Mouse (Mus musculus) hindbrain, embryonic 16.5 days (tissue): ENCODE results near the gene Gkn3. TPM values are rescaled to one million over a fixed set of nuclear protein-coding genes. Genes with fewer than 3 reads are reported as not detected.
A peak's percentile ranks its signal among the peaks of the same experiment; 100 is the strongest.

Experiments
- ATAC-seq: fragments of 200-750 bp; cut with Nextera tagmentation; 2 replicates; pipeline ENCODE4 v1.8.0; 2017; ENCODE audit warnings: moderate TSS enrichment, moderate library complexity
- H3K27ac ChIP-seq: fragments of 300-500 bp; sonication (generic); 2 replicates; pipeline ENCODE4 v1.5.1; 2014; ENCODE audit warnings: low read depth, mild to moderate bottlenecking, control low read depth, low read length, moderate library complexity
- H3K27me3 ChIP-seq: fragments of 300-500 bp; sonication (generic); replicated peaks from 2 replicates; pipeline ENCODE4 v1.6.1; 2014; ENCODE audit warnings: low read length; ENCODE audit not compliant: control insufficient read depth, insufficient read depth
- H3K36me3 ChIP-seq: fragments of 300-500 bp; sonication (generic); 2 replicates; pipeline ENCODE4 v1.6.1; 2014; ENCODE audit warnings: mild to moderate bottlenecking, low read length, moderate library complexity, mixed read lengths; ENCODE audit not compliant: control insufficient read depth, insufficient read depth
- H3K4me1 ChIP-seq: fragments of 300-500 bp; sonication (generic); 2 replicates; pipeline ENCODE4 v1.6.1; 2014; ENCODE audit warnings: low read depth, low read length; ENCODE audit not compliant: control insufficient read depth, insufficient read depth
- H3K4me2 ChIP-seq: fragments of 300-500 bp; sonication (generic); 2 replicates; pipeline ENCODE4 v1.6.1; 2014; ENCODE audit warnings: mild to moderate bottlenecking, low read length, control low read depth, moderate library complexity
- H3K4me3 ChIP-seq: fragments of 300-500 bp; sonication (generic); 2 replicates; pipeline ENCODE4 v1.5.1; 2014; ENCODE audit warnings: mild to moderate bottlenecking, low read length, control low read depth, moderate library complexity
- H3K9ac ChIP-seq: fragments of 300-500 bp; sonication (generic); 2 replicates; pipeline ENCODE4 v1.6.1; 2014; ENCODE audit warnings: low read depth, mild to moderate bottlenecking, control low read depth, low read length, moderate library complexity
- H3K9me3 ChIP-seq: fragments of 300-500 bp; sonication (generic); 2 replicates; pipeline ENCODE4 v1.6.1; 2014; ENCODE audit warnings: mild to moderate bottlenecking, low read length, moderate library complexity; ENCODE audit not compliant: control insufficient read depth
- WGBS: fragments of 180-500 bp; shearing (Covaris S2); extraction: QIAGEN DNeasy Blood & Tissue Kit; methylation state at CpG from one replicate; pipeline ENCODE4 v1.1.7; 2014; 5-methylcytosine and 5-hydroxymethylcytosine counted together
- polyA plus RNA-seq: library from polyadenylated mRNA; unstranded; fragments of >200 nt; fragmentation: Nextera tagmentation; extraction: Ambion mirVana; gene quantifications from 2 replicates; pipeline ENCODE4 v1.2.1, GENCODE M21; 2015

Gene Gkn3
- polyA plus RNA-seq, 1 experiment from 2014 or later, result 0.93 TPM

GRCm38 (mm10) chr6:87401456-87401855, 12.7 kb upstream of the Gkn3 start:
- H3K27me3 ChIP-seq, result no peaks in the 10 kb centered on the region
- no peak overlapping the region for H3K27ac ChIP-seq
- H3K4me1 ChIP-seq, result no peaks in the 10 kb centered on the region
- no peak overlapping the region for H3K4me3 ChIP-seq
- H3K9me3 ChIP-seq, result no peaks in the 10 kb centered on the region
- no peaks in the 10 kb centered on the region for H3K36me3 ChIP-seq
- no peak overlapping the region for H3K4me2 ChIP-seq
- no peak for ATAC-seq
- WGBS, result 83% methylated on average over 6 of the region's 6 CpGs
- no peak overlapping the region for H3K9ac ChIP-seq

- Histone ChIP-seq H3K4me3 (no peak overlapping the region), H3K27me3 (no peaks in the 10 kb centered on the region), H3K27ac (no peak overlapping the region), H3K4me1 (no peaks in the 10 kb centered on the region), H3K4me2 (no peak overlapping the region), H3K9ac (no peak overlapping the region), H3K36me3 (no peaks in the 10 kb centered on the region), H3K9me3 (no peaks in the 10 kb centered on the region)
- ATAC-seq, result no peak
- WGBS, result 67% methylated on average over 4 of the region's 4 CpGs
Observed at GRCm38 (mm10) chr6:87399886-87400566, 11.3 kb upstream of the Gkn3 start.

GRCm38 (mm10) chr6:87399137-87399536, 10.4 kb upstream of the Gkn3 start:
- peak; percentile 58 for ATAC-seq
- H3K36me3 ChIP-seq, result no peaks in the 10 kb centered on the region
- H3K4me1 ChIP-seq, result no peaks in the 10 kb centered on the region
- H3K9ac ChIP-seq, result no peak overlapping the region
- WGBS, result 2% methylated on average over 5 of the region's 5 CpGs
- no peak overlapping the region for H3K4me3 ChIP-seq
- H3K4me2 ChIP-seq, result no peak overlapping the region
- no peak overlapping the region for H3K27ac ChIP-seq
- H3K9me3 ChIP-seq, result no peaks in the 10 kb centered on the region
- H3K27me3 ChIP-seq, result no peaks in the 10 kb centered on the region

GRCm38 (mm10) chr6:87394783-87395182, 6.0 kb upstream of the Gkn3 start:
- ATAC-seq, result no peak
- H3K4me2 ChIP-seq, result no peak overlapping the region
- H3K4me3 ChIP-seq, result no peak overlapping the region
- H3K27ac ChIP-seq, result no peak overlapping the region
- 86% methylated on average over 9 of the region's 9 CpGs for WGBS
- no peaks in the 10 kb centered on the region for H3K27me3 ChIP-seq
- no peaks in the 10 kb centered on the region for H3K9me3 ChIP-seq
- no peak overlapping the region for H3K9ac ChIP-seq
- no peaks in the 10 kb centered on the region for H3K36me3 ChIP-seq
- no peaks in the 10 kb centered on the region for H3K4me1 ChIP-seq

- Histone ChIP-seq H3K4me3 (no peak overlapping the region), H3K9ac (no peak overlapping the region), H3K4me1 (no peaks in the 10 kb centered on the region), H3K9me3 (no peaks in the 10 kb centered on the region), H3K4me2 (no peak overlapping the region), H3K27me3 (no peaks in the 10 kb centered on the region), H3K36me3 (no peaks in the 10 kb centered on the region), H3K27ac (no peak overlapping the region)
- ATAC-seq, result no peak
- WGBS, result 73% methylated on average over 8 of the region's 8 CpGs
Observed at GRCm38 (mm10) chr6:87393466-87394205, 4.9 kb upstream of the Gkn3 start.

GRCm38 (mm10) chr6:87389455-87389989, 787 bp upstream of the Gkn3 start:
- Histone ChIP-seq H3K4me3 (no peak overlapping the region), H3K27ac (no peak overlapping the region), H3K9me3 (no peaks in the 10 kb centered on the region), H3K4me2 (no peak overlapping the region), H3K4me1 (no peaks in the 10 kb centered on the region; the same call in 1 of the 2 replicates), H3K27me3 (no peaks in the 10 kb centered on the region), H3K36me3 (no peaks in the 10 kb centered on the region), H3K9ac (no peak overlapping the region)
- WGBS, result 44% methylated on average over 5 of the region's 5 CpGs
- no peak for ATAC-seq

GRCm38 (mm10) chr6:87386681-87387080, 2.1 kb downstream of the Gkn3 start:
- H3K9ac ChIP-seq, result no peak overlapping the region
- no peak for ATAC-seq

GRCm38 (mm10) chr6:87386203-87386602, 2.5 kb downstream of the Gkn3 start:
- no peak overlapping the region for H3K9ac ChIP-seq
- peaks cover 6% of the 10 kb centered on the region for H3K4me1 ChIP-seq
- H3K27ac ChIP-seq, result no peak overlapping the region
- H3K4me3 ChIP-seq, result no peak overlapping the region
- no peak overlapping the region for H3K4me2 ChIP-seq
- no peak for ATAC-seq
- WGBS, result 12% methylated on average over 7 of the region's 7 CpGs
- no peaks in the 10 kb centered on the region for H3K27me3 ChIP-seq
- no peaks in the 10 kb centered on the region for H3K36me3 ChIP-seq
- H3K9me3 ChIP-seq, result no peaks in the 10 kb centered on the region

More at GRCm38 (mm10) chr6:87386681-87387080, 2.1 kb downstream of the Gkn3 start:
- 85% methylated on average over 10 of the region's 10 CpGs for WGBS
- H3K36me3 ChIP-seq, result no peaks in the 10 kb centered on the region
- no peaks in the 10 kb centered on the region for H3K27me3 ChIP-seq
- no peak overlapping the region for H3K27ac ChIP-seq
- H3K4me1 ChIP-seq, result peaks cover 6% of the 10 kb centered on the region
- no peak overlapping the region for H3K4me2 ChIP-seq
- no peak overlapping the region for H3K4me3 ChIP-seq
- H3K9me3 ChIP-seq, result no peaks in the 10 kb centered on the region

- WGBS, result 66% methylated on average over 5 of the region's 6 CpGs
- Histone ChIP-seq H3K9me3 (no peaks in the 10 kb centered on the region), H3K4me1 (peaks cover 6% of the 10 kb centered on the region), H3K27me3 (no peaks in the 10 kb centered on the region), H3K27ac (no peak overlapping the region), H3K4me3 (no peak overlapping the region), H3K4me2 (peak overlapping the region; percentile 75), H3K36me3 (no peaks in the 10 kb centered on the region), H3K9ac (no peak overlapping the region)
- ATAC-seq, result no peak
Observed at GRCm38 (mm10) chr6:87384761-87385160, 4.0 kb downstream of the Gkn3 start.
